Mouse (Mus musculus) kidney, postnatal 14 days (tissue): ENCODE measurements around the gene Prl2c2.
"Not testable (repeated sequence)": the region's sequence is repeated elsewhere in the genome, so short reads cannot be mapped to it uniquely, and the experiment has no call there.

Source experiments
- DNase-seq: peaks from one replicate; pipeline ENCODE4 v3.0.0; 2022; ENCODE audit warnings: mixed read lengths

Prl2c2 gene

DNA sequence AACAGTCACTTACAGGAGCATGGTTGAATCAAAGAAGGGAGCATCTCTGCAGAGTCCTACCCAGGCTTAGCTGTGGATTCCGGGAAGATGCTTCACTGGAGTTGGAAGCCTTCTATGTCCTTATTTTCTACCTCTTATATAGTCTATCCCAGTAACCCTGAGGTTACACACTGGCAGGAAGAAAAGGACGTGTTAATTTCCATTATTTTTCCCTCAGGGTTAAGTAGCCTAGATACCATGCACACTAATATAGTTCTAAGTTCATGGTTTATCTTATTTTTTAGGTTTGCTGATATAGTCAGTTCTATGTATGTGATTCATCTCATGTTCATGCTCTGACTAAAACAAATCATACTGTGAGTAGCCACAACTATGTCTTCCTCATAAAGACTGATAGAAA, at the start of gene Prl2c2:
Prl2c2 (minus strand) TSS at position 101 of the 400 bp plus-strand sequence.
- DNase-seq: not testable (repeated sequence)

DNA sequence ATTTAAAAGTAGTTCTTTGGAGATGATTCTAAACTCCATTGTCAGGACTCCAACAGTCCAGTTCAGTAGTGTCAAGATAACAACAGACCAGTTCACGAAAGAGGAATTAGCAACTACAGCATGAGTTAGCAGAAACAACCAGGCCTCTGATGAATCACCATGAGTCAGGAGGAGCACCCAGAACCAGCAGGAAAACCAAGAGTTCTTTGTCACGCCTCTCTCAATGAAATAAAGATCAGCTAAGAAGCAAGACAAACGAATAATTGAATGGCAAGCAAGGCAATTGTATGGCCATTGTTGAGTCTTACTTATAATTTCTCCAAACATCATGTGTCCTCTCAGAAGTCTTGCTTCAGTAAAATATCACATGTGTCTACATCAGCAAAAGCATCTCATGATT, 20.7 kb upstream of the Prl2c2 start:
- DNase-seq: not testable (repeated sequence)

DNA sequence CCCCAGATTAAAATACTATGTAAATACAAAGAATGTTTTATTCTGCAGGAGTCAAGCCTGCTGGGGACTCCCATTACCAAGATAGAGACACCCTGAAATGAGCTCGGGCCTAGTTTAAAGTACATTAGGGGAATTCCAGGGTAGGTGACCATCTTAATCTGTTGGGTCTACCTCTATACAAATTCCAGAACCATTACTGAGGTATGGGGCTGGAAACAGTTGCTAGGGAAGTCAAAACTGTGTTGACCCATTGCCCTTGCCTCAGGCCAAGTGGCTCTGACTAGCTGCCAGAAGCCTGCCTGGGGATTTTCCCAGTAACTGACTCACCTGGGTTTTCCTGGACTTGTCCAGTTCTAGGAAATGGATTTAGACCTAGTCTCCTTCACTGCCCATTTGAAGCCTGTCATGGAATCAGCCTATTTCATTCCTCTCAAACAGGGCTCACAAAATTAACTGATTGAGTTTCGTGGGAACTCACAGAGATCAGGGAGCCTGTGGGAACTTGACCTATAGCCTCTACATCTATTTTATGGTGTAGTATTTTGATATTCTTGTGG, 8.9 kb upstream of the Prl2c2 start:
- not testable (repeated sequence) for DNase-seq
